Mouse (Mus musculus) brain, adult 10 weeks (tissue): Measurements from ENCODE around the gene Akr1b7. TPM values are rescaled to one million over a fixed set of nuclear protein-coding genes. Genes with fewer than 3 reads are reported as not detected.

Experiments
- polyA plus RNA-seq: library from polyadenylated mRNA; stranded (reverse); fragments of 350-450 nt; fragmentation: Illumina TruSeq; extraction: RNeasy Lipid Tissue Mini Kit (QIAGEN cat#74804); gene quantifications from one replicate; pipeline ENCODE4 v1.2.3, GENCODE M21; 2015; ENCODE audit warnings: low read depth, low replicate concordance

The Akr1b7 gene
- not detected for polyA plus RNA-seq

DNA sequence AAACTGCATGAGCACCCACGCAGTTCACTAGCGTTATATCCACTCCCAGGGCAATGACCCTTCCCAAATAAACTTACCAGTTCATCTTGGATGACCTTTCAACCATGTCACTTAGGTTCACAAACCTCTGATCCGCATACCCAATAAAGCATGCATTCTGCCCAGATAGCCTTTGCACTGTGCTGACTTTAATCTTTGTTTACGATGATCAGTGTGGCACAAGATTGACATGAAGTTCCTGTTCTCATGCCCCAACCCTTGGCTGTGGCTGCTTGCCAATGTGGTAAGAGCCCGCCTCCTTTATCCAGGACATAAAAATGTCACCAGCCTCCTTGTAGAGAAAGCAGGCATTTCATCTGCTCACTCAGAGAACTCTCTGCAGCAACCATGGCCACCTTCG, at the start of gene Akr1b7:
Gene Akr1b7, plus strand, starts transcription at position 312 of the 400 bp plus-strand sequence.

GRCm38 (mm10) chr6:34384110-34384661, 27.9 kb upstream of the Akr1b7 start, which contains the start of gene Akr1b10:
Gene Akr1b10, plus strand, starts transcription at chr6:34384218.

Other genes with a start within 250 kb of the Akr1b7 start
- 54.2 TPM for gene Slc35b4, start 235.2 kb upstream of the Akr1b7 start, polyA plus RNA-seq
- 86.0 TPM for gene Akr1b3, start 94.9 kb upstream of the Akr1b7 start, polyA plus RNA-seq
- gene Akr1b8, start 58.2 kb upstream of the Akr1b7 start, polyA plus RNA-seq = 1.4 TPM
- 32.2 TPM for gene Akr1b10, start 28.1 kb upstream of the Akr1b7 start, polyA plus RNA-seq
- gene Bpgm, start 63.9 kb downstream of the Akr1b7 start, polyA plus RNA-seq = 90.4 TPM
- gene Cald1, start 186.2 kb downstream of the Akr1b7 start, polyA plus RNA-seq = 26.6 TPM